In genomic region chr5:143363678-143364615, GRCm38 (mm10) we compare ENCODE assay signal across 8 mouse cellular contexts. TPM values are rescaled to one million over a fixed set of nuclear protein-coding genes. Genes with fewer than 3 reads are reported as not detected.
DNase-seq lines count a peak whose midpoint lies in the region; ATAC-seq lines count a peak whose summit lies in the region.

No protein-coding gene starts in this region.

- WGBS in heart, embryonic 11.5 days (ENCODE audit: insufficient replicate concordance), result under 1% methylated on average over 47 of the region's 47 CpGs
- 2% methylated on average over 47 of the region's 47 CpGs for WGBS in liver, embryonic 15.5 days (ENCODE audit: insufficient replicate concordance)
- under 1% methylated on average over 47 of the region's 47 CpGs for WGBS in stomach, embryonic 16.5 days

- H3K27me3 ChIP-seq in heart, embryonic 11.5 days (ENCODE audit: control insufficient read depth, insufficient read depth, low read length), result peaks cover 27% of the 10 kb centered on the region
- peaks cover 85% of the 10 kb centered on the region for H3K27me3 ChIP-seq in liver, embryonic 15.5 days
- peaks cover 27% of the 10 kb centered on the region for H3K27me3 ChIP-seq in stomach, embryonic 16.5 days (ENCODE audit: control insufficient read depth, insufficient read depth, low read length)

- H3K4me2 ChIP-seq in heart, embryonic 11.5 days, result peak overlapping the region; percentile 96
- peak overlapping the region; percentile 52 for H3K4me2 ChIP-seq in liver, embryonic 15.5 days
- H3K4me2 ChIP-seq in stomach, embryonic 16.5 days (ENCODE audit: low read depth, low read length), result peak overlapping the region; percentile 78

- H3K9me3 ChIP-seq in heart, embryonic 11.5 days (replicated peaks; ENCODE audit: control insufficient read depth, low read length), result no peaks in the 10 kb centered on the region
- no peaks in the 10 kb centered on the region for H3K9me3 ChIP-seq in liver, embryonic 15.5 days (replicated peaks)
- H3K9me3 ChIP-seq in stomach, embryonic 16.5 days (replicated peaks; ENCODE audit: control insufficient read depth, low read length), result no peaks in the 10 kb centered on the region

- H3K36me3 ChIP-seq in heart, embryonic 11.5 days (ENCODE audit: control insufficient read depth, insufficient read depth, low read length), result no peaks in the 10 kb centered on the region
- H3K36me3 ChIP-seq in liver, embryonic 15.5 days (replicated peaks), result no peaks in the 10 kb centered on the region
- no peaks in the 10 kb centered on the region for H3K36me3 ChIP-seq in stomach, embryonic 16.5 days (ENCODE audit: control insufficient read depth, insufficient read depth, low read length)

- 0 out of 2 replicates have a peak, but pooled peaks cover 2% of the 10 kb centered on the region for H3K4me1 ChIP-seq in heart, embryonic 11.5 days (ENCODE audit: control insufficient read depth, insufficient read depth, low read length)
- no peaks in the 10 kb centered on the region for H3K4me1 ChIP-seq in liver, embryonic 15.5 days (replicated peaks)
- no peaks in the 10 kb centered on the region for H3K4me1 ChIP-seq in stomach, embryonic 16.5 days (ENCODE audit: control insufficient read depth, insufficient read depth, low read length)

- no peak for DNase-seq in heart, postnatal 36 days
- no peak for DNase-seq in frontal cortex, postnatal 25 days (ENCODE audit: low spot score in 2 of 2)
- no peak for DNase-seq in urinary bladder, postnatal 36 days (ENCODE audit: low spot score in 2 of 2)

- no peak overlapping the region for H3K27ac ChIP-seq in heart, embryonic 11.5 days (ENCODE audit: low read depth, low read length)
- H3K27ac ChIP-seq in liver, embryonic 15.5 days (replicated peaks), result no peak overlapping the region
- no peak overlapping the region for H3K27ac ChIP-seq in stomach, embryonic 16.5 days (ENCODE audit: low read length)

- no peak; the same call in 1 of the 2 replicates for ATAC-seq in heart, embryonic 11.5 days (replicated peaks; ENCODE audit: insufficient number of reproducible peaks, low FRiP score, low TSS enrichment)
- ATAC-seq in common myeloid progenitor, adult 5-6 weeks (replicated peaks; ENCODE audit: low read depth, poor library complexity, severe bottlenecking), result peak; percentile 37
- ATAC-seq in hematopoietic stem cell, adult 5-6 weeks (replicated peaks in 1 of 2; ENCODE audit: insufficient read depth in 1 of 2, low FRiP score in 2 of 2, low TSS enrichment in 1 of 2, low read depth in 1 of 2, poor library complexity in 2 of 2, severe bottlenecking in 2 of 2), result peak; percentile 6 to 14; a peak in 1 of 4 replicates
- no peak for ATAC-seq in liver, embryonic 15.5 days (ENCODE audit: insufficient read depth)
- peak; percentile 63; the same call in 1 of the 2 replicates for ATAC-seq in stomach, embryonic 16.5 days (ENCODE audit: insufficient read depth, low FRiP score)

- peak overlapping the region; percentile 59 for H3K4me3 ChIP-seq in heart, embryonic 11.5 days (ENCODE audit: low read depth, low read length)
- H3K4me3 ChIP-seq in liver, embryonic 15.5 days (replicated peaks), result peak overlapping the region; percentile 25
- H3K4me3 ChIP-seq in stomach, embryonic 16.5 days (replicated peaks; ENCODE audit: low read length), result peak overlapping the region; percentile 52

- peak overlapping the region; percentile 69 for H3K9ac ChIP-seq in heart, embryonic 11.5 days (ENCODE audit: low read depth, low read length)
- H3K9ac ChIP-seq in liver, embryonic 15.5 days, result no peak overlapping the region
- peak overlapping the region; percentile 72 for H3K9ac ChIP-seq in stomach, embryonic 16.5 days (ENCODE audit: low read length)

- intact Hi-C loops in heart, postnatal 36 days (cut with DNase I), result no loop called here

RNA-seq across cellular contexts. Expression of gene Grid2ip, which starts 6.8 kb away (rescaled TPM):
- 0.77 and 1.1 TPM in 2 replicates for polyA plus RNA-seq in heart, embryonic 11.5 days (2014; fragmentation: Nextera tagmentation; extraction: Ambion mirVana)
- total RNA-seq in heart, postnatal 36 days (2021), result not detected
- total RNA-seq in common myeloid progenitor, adult 5-6 weeks (2017), result not detected in 2 replicates
- total RNA-seq in hematopoietic stem cell, adult 5-6 weeks (2017), result not detected in 2 replicates
- not detected in 2 replicates for polyA plus RNA-seq in liver, embryonic 15.5 days (2015; fragmentation: Nextera tagmentation; extraction: Ambion mirVana)
- 2.9 and 4.5 TPM in 2 replicates for polyA plus RNA-seq in stomach, embryonic 16.5 days (2015; fragmentation: Nextera tagmentation; extraction: Ambion mirVana)

RNA-seq across cellular contexts. Expression of gene Zdhhc4, which starts 34.9 kb away (rescaled TPM):
- polyA plus RNA-seq in heart, embryonic 11.5 days (2014; fragmentation: Nextera tagmentation; extraction: Ambion mirVana), result 56.6 and 56.9 TPM in 2 replicates
- total RNA-seq in heart, postnatal 36 days (2021), result 10 to 100 TPM; 24.0 to 29.4 TPM
- 35.8 and 36.3 TPM in 2 replicates for total RNA-seq in common myeloid progenitor, adult 5-6 weeks (2017)
- total RNA-seq in hematopoietic stem cell, adult 5-6 weeks (2017), result 34.3 and 39.5 TPM in 2 replicates
- polyA plus RNA-seq in liver, embryonic 15.5 days (2015; fragmentation: Nextera tagmentation; extraction: Ambion mirVana), result 24.9 and 26.1 TPM in 2 replicates
- polyA plus RNA-seq in stomach, embryonic 16.5 days (2015; fragmentation: Nextera tagmentation; extraction: Ambion mirVana), result 63.6 and 71.9 TPM in 2 replicates

RNA-seq across cellular contexts. Expression of gene Kdelr2, which starts 39.7 kb away (rescaled TPM):
- 269 and 291 TPM in 2 replicates for polyA plus RNA-seq in heart, embryonic 11.5 days (2014; fragmentation: Nextera tagmentation; extraction: Ambion mirVana)
- 10 to 100 TPM; 50.0 to 53.8 TPM for total RNA-seq in heart, postnatal 36 days (2021)
- total RNA-seq in common myeloid progenitor, adult 5-6 weeks (2017), result 75.4 and 96.4 TPM in 2 replicates
- total RNA-seq in hematopoietic stem cell, adult 5-6 weeks (2017), result 61.3 and 76.2 TPM in 2 replicates
- polyA plus RNA-seq in liver, embryonic 15.5 days (2015; fragmentation: Nextera tagmentation; extraction: Ambion mirVana), result 134 and 140 TPM in 2 replicates
- polyA plus RNA-seq in stomach, embryonic 16.5 days (2015; fragmentation: Nextera tagmentation; extraction: Ambion mirVana), result 364 and 376 TPM in 2 replicates

RNA-seq across cellular contexts. Expression of gene E130309D02Rik, which starts 48.8 kb away (rescaled TPM):
- 19.9 and 25.4 TPM in 2 replicates for polyA plus RNA-seq in heart, embryonic 11.5 days (2014; fragmentation: Nextera tagmentation; extraction: Ambion mirVana)
- 10 to 100 TPM; 15.4 to 15.8 TPM for total RNA-seq in heart, postnatal 36 days (2021)
- total RNA-seq in common myeloid progenitor, adult 5-6 weeks (2017), result 13.7 and 22.0 TPM in 2 replicates
- 13.5 and 20.7 TPM in 2 replicates for total RNA-seq in hematopoietic stem cell, adult 5-6 weeks (2017)
- polyA plus RNA-seq in liver, embryonic 15.5 days (2015; fragmentation: Nextera tagmentation; extraction: Ambion mirVana), result 21.8 and 23.2 TPM in 2 replicates
- 24.4 and 26.1 TPM in 2 replicates for polyA plus RNA-seq in stomach, embryonic 16.5 days (2015; fragmentation: Nextera tagmentation; extraction: Ambion mirVana)

Comparison
In these comparisons a context has a peak if more than half of its experiments do, and no peak if none do; other contexts are left out.
1. ATAC-seq: peak in common myeloid progenitor, adult 5-6 weeks (single experiment), hematopoietic stem cell, adult 5-6 weeks (2 of 2) and stomach, embryonic 16.5 days (single experiment); none in heart, embryonic 11.5 days (single experiment) and liver, embryonic 15.5 days (single experiment).
2. Peak in every context shown above with its lines, with median percentiles within 50 percentile points of each other: H3K4me2 ChIP-seq and H3K4me3 ChIP-seq.